Mouse (Mus musculus) left cerebral cortex, postnatal 4 days (tissue): ENCODE results near the gene Col20a1. TPM values are rescaled to one million over a fixed set of nuclear protein-coding genes. Genes with fewer than 3 reads are reported as not detected.

Experiments
- DNase-seq: peaks from one replicate; pipeline ENCODE4 v3.0.0-alpha.2; 2022
- intact Hi-C: fragments of 180-260 bp; cut with DNase I; formaldehyde crosslinking; loops from one replicate; pipeline ENCODE4 v1.15.1; 2025
- total RNA-seq, 2 experiments: library from RNA; stranded (reverse); gene quantifications; 2 replicates each; pipeline ENCODE4 v1.2.3; 2021

Gene Col20a1
- total RNA-seq, 2 experiments from 2014 or later, result 0.50 to 0.87 TPM

DNA sequence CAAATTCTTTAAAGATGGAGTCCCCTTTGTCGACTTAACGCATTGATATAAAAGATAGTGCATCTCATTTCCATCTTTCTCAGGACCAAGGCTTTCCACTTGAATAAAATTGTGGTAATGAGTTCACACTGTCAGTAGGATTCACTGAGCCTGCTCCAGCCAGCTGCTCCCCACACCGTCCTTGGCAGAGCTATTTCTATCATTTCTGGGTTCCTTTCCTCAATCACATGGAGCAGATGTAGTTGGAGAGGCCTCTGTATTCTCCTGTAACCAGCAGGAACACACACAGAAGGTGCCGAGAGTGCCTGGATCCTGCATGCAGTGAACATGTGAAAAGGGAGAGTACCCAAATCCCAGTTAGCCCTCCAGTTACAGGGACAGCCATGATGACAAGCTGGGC is 4.0 kb downstream of the Col20a1 start:
- DNase-seq, result no peak
- intact Hi-C loops, result no loop called here

DNA sequence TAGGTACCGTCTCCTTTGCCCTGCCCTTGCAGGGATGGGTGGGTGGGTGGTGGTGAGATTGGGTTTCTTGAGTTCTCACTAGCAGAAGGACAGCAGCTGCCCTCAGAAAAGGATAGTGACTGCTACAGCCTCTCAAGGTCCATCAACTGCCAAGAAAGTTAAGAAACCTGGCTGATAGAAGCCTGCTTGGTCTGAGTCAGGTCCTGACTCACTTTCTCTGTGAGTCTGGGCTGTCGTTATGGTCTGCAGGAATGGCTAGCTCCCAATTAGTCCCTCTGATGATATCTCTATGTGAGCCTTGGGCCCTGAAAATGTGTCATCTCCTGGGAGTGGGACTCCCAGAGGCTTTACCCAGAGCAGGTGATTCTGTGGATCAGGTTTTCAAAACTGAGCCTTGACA is 8.0 kb downstream of the Col20a1 start:
- intact Hi-C loops, result no loop called here
- DNase-seq, result no peak

DNA sequence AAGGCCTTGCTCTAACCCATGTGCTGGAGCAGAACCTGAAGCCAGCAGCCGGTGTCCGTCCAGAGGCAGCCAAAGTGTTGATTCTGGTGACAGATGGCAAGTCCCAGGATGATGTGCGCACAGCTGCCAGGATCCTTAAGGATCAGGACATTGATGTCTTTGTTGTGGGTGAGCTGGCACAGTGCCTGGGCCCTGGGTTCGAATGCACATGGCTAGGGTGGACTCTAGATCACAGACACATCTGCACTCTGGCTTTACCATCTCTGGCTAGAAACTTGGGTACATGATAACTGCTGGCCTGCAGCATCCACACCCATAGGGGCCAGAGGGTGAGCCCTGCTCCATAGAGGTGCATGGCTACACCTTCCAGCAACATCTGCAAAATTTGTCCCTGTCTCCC is 9.1 kb downstream of the Col20a1 start:
- intact Hi-C loops, result loop anchor here (5.0 kb wide), 1 partner anchor 67 kb away; no protein-coding TSS in a partner anchor
- peak; percentile 25 for DNase-seq

DNA sequence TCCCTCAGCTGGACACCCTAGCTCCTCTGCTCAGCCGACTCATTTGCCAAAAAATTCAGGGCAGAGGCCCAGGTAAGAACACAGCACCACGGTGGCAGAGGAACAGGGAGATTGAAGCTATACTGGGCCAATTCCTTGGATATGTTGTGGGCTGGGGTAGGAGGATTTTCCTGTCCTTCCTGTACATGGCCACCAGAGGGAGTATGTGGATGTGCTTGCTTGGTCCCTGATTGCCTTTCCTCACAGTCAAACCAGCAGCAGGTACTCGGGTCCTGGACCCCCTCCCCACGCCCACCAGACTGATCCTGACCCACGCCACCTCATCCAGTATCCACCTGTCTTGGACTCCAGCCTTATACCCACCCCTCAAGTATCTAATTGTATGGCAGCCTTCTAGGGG is 10.1 kb downstream of the Col20a1 start:
- intact Hi-C loops, result loop anchor here (5.0 kb wide), 1 partner anchor 66 kb away; no protein-coding TSS in a partner anchor

DNA sequence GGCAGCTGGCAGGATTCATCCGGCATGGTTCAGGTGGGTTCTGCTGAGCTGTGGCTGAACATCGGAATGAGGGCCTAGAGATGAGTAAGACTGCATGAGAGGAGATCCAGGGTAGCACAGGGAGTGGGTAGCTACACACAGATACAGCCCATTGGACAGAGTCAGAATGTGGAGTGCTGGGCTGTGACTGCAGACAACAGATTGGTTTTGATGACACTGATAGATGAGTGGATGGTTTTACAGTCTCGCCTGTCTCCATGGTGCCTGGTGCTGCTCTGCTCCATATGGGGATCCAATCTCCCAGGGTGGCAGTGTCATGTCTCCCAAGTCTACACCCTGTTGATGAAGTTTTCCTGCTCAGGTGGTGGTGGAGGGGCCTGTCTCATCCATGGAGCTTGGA is 10.6 kb downstream of the Col20a1 start:
- intact Hi-C loops, result loop anchor here (5.0 kb wide), 1 partner anchor 65 kb away; no protein-coding TSS in a partner anchor
- DNase-seq, result no peak

More for the DNA sequence above, 10.1 kb downstream of the Col20a1 start:
- DNase-seq, result peak; percentile 35

DNA sequence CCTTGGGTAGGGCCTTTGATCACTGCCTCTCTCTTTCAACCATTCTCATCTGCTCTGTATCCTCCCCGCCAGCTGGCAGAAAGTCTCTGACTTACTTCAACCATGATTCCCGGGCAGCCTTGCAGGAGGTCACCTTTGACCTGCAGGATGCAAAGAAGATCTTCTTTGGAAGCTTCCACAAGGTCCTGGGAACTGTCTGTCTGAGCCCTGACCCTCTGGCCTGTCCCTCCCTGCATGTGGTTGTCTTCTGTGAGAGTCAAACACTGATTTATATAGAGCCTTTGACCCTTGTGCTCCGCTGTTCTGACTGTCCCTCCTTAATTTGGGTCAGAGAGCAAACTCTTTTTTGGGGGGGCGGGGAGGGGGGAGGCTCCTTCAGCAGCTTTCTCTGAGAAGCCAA is 20.7 kb downstream of the Col20a1 start:
- intact Hi-C loops, result no loop called here
- DNase-seq, result no peak

DNA sequence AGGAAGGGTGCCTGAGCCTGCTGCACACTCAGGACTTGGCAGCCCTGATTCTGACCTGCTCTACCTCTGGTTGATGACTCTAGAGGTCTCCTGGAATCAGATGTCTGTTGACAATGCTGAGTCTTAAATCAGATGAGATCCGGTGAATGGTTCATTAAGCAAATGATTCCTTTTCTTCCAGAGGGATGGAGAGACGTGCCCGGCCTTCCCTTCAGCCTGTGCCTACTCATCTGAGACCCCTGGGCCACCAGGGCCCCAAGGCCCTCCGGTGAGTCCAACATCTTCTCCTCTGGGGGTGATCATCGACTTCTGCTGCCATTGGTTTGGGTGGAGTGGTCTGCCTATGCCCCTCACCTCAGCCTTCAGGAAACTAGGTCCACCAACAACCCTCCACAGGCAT is 22.0 kb downstream of the Col20a1 start:
- DNase-seq, result no peak
- intact Hi-C loops, result no loop called here

DNA sequence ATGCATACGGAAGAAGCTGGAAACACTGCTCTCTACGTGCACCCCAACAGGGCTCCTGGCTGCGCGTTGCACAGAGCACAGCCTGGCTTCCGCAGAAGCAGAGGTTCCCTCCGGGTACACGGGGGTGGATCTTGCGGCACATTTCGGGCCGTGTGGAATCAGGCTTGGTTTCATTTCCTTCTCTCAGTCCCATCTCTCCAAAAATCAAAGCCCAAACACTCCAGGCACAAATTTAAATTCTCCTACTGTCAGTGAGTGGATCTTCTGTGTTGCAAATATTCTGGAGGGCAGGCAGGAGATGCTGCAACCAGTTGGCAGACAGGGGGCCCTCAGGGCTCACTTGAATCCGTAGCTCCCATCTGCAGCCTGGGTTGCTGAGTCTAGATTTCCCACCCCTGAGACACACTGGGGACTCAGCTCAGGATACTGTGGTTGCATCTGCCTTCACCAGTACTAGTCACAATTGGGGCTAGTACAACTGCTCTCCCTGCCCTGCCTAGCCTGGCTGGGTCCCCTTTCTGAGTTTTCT is 45.1 kb downstream of the Col20a1 start:
- no peak for DNase-seq
- intact Hi-C loops, result no loop called here

DNA sequence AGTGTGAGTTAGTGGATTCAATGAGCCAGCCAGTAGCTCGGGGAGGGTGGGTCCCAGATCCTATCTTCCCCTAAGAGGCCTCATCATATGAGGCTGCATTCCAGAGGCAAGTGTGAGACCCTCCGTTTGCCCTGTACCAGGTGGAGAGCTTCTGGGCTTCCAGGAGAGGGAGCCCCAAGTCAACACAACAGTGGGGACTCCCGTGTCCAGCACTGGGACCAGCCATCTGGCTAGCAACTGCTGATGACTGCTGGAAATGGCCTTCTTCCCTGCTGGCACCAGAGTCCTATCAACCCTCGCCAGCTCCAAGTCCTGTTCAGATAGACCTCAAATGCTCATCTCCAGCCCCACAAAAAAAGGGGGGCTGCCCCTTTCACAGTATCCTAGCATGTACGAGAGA is 46.1 kb downstream of the Col20a1 start:
- peak; percentile 82 for DNase-seq
- intact Hi-C loops, result no loop called here

DNA sequence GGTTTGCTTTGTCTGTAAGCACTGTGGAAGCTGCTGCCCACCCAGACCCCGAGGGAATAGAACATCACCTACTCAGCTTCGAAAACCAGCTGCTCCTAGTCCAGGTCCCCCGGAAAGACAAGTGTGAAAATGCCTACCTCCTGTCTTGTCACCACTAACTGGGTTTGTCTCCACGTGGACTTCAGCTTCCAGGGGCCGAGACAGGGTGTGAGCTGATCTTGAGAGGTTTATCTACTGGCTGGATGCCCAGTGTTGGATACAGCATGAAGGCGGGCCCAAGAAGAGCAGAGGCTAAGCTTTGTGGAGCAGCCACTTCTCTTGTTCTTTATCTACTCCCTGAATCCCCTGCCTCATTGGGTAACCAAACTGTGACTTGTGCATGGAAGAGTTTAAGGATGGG is 47.0 kb downstream of the Col20a1 start:
- no peak for DNase-seq
- intact Hi-C loops, result no loop called here

DNA sequence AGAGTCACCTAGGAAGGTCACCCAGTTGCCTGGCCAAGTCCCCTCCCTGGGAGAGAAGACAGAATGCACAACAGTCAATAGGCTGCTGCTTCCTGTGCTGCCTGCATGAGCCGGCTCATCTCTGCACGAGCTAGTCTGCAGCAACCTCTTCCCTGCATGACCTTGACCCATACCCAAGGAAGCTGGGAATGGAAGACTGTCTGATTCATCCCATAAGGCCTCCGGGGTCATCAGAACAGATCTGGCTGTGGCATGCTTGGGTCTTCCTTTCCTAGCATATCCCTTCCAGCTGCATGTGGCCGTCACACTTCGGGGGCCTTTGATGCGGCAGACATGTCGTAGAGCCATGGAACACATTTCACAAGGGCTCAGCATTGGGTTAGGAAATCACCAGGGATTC is 48.9 kb downstream of the Col20a1 start:
- intact Hi-C loops, result no loop called here
- DNase-seq, result no peak

DNA sequence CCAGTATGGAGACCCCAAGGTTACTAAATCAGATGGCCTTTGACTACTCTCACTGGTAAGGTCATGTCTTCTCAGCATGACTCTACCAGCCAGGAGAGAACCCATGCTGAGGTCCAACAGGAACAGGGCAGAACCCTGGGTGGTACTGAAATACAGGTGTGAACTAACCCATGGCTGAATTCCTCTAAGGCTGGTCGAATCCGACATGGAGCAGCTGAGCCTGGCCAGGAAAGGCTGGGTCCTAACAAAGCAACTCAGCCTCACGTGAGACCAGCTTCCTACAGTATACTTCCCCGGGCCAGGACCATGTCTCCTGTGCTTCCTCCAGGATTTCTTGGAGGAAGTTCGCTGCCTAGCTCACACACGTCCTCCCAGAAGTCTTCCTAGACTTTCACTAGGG is 50.2 kb downstream of the Col20a1 start:
- intact Hi-C loops, result no loop called here
- DNase-seq, result no peak

DNA sequence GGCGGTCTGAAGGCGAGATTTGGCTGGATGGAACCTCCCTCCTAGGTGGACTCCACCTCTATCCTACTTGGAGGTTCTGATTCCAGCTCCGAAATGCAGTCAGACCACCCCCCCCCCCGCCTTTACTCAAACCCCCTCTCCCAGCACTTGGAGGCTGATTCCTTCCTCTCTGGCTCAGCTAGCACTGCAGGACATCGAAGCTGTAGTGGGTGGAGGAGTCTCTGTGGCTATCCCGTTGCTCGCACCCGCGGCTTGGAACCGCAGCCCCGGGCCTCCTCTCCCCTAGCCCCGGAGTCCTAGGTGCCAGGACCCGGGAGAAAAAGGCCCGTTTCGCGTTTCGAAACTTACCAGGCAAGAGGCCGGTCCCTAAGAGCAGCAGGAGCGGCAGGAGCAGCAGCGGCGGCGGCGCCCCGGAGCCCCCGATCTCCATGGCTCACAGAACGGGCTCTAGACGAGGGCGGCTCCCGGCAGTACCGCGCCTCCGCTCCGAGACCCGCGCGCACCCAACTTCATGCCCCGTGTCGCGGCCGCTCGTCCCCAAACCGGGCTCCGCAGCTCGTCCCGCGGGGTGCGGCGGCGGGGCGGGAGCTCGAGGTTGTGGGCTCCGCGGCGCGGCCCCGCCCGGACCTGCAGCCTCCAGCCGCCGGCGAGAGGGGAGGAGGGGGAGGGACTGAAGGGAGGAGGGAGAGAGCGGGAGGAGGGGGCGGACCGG is 52.5 kb downstream of the Col20a1 start:
- intact Hi-C loops, result no loop called here
- DNase-seq, result peak; percentile 37

DNA sequence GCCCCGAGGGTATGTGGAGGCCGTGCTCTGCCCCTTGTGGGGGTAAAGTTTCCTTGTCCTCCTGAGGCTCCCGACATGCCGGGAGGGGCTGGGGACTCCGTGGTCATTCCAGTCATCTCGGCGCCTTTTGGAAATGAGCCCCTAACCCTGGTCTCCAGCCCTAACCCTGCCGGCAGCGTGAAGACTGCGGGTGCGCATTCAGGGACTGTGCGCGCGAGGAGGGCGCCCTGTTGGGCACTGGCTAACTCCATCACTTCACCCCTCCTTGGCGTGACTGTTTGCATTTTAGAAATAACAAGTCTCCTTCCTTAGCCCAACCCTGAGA is 53.0 kb downstream of the Col20a1 start:
- no peak for DNase-seq
- intact Hi-C loops, result no loop called here

DNA sequence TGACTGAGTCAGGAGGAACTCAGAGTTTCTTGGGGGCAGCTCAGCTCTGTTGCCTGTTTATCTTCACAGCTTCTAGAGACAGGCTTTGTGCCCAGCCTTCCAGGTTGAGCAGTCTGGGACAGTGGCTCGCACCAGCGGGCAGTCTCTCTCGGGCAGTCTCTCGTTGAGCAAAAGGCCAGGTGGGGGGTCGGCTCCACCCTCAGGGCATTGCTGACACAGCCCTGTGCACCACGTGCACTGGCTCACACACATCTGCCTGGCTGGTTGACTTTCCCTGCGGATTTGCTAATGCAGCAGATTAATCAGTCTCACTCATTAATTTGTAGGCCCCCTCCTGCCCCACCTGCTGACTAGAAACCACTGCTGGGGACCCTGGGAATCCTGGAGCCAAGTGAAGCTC is 55.6 kb downstream of the Col20a1 start:
- no peak for DNase-seq
- intact Hi-C loops, result no loop called here

DNA sequence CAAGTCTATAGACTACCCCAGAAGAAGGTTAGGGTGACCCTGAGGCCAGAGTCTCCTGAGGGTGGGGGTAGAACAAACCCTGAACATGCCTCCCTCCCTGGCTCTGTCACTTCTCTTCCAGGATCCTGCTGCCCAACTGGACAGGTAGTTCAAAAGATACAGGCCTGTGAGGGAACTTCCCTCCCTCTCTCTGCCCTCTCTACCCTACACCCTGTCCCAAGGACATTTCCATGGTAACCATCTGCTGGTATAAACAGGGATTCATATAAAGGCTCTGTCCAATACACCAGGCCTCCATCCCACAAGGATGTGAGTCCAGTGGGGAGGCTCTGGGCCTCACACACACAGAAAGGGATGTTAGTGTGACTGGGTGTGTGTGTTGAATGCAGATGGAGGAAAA is 56.0 kb downstream of the Col20a1 start:
- intact Hi-C loops, result no loop called here
- no peak for DNase-seq

DNA sequence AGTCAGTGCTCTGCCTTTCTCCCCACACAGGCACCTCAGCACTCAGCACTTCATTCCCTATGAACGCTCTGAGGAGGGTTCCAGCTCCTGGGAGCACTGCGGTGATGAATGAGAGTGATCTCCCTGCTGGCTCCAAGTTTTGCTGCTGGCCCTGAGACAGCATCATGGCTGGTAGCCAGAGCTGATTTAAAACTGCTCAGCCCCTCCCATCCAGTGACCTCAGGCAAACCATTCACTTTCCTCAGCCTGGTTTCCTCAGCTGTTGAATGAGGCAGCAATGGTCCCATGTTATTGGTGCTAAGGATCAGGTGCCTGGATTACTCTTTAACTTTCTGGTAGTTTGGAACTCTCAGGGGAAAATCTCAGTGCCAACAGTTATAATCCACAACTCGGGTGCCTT is 57.1 kb downstream of the Col20a1 start, which contains the start of gene Chrna4:
Gene Chrna4, minus strand, starts transcription at position 110 of the 400 bp plus-strand sequence.
- peak; percentile 52 for DNase-seq
- intact Hi-C loops, result no loop called here

DNA sequence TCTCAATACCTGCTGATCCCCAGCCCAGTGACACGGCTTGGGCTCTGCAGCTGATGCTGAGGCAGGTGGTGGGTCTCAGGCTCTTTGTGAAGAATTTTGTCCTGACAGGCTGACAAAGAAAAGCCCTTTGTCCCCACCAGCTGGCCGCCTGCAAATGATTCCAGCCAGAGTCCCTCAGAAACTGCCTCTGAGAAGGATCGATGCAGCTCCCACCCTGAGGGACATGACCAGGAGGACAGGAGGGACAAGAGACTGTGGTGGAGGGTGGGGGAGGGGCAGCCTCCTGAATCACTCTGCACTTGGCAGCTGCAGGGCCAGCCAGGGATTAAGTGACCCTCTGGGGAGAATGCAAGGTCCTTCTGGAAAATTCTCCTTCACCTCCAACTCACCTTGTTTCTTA is 57.7 kb downstream of the Col20a1 start:
- intact Hi-C loops, result no loop called here
- peak; percentile 25 for DNase-seq

DNA sequence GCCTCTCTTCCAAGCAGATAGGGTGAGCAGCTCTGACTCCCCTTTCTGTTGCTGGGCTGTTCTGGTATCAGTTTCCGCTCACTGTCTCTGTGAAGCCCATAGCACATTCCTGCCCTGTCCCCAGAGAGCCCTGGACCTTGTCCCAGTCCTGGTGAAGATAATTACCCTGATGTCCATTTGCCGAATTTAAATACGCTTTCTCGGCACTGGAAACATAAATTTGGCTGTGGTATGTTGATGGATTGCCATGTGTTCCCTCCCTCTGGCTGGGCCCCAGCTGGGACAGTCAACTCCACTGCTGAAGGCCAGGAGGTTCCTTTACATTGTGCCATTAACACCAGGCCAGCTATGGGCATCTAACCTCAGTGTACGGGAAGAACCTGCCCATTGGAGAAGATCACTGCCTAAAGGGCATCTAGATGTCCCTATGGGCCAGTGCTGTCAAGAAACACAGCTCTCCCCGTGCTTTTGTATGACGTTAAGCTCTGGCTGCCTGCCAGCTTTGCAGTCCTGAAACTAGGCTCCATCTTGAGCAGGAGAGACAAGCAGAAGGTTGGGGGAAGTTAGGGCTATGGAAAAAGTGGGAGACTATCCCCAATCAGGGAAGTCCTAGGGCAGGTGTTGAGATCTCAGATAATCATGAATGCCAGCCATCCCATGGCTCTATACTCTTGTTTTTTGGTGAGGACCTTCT is 62.1 kb downstream of the Col20a1 start:
- DNase-seq, result peak; percentile 42
- intact Hi-C loops, result no loop called here

DNA sequence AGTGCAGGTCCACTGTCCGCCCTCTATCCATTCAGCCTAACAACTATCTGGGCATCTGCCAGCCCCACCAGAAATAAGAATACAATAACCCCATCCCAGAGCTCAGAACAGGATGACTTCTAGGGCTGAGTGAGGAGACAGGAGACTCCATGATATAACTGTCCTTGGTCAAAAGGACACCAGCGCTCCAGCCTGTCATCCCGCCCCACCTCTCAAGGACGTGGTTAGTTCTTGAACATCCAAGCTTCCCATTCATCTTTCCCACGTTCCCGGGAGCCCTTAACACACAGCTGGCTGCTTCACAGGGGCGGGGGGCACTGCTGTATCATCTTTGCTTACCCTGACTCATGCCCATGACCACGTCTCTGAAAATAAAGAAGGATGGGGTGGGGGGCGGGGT is 62.7 kb downstream of the Col20a1 start:
- intact Hi-C loops, result no loop called here
- DNase-seq, result no peak

DNA sequence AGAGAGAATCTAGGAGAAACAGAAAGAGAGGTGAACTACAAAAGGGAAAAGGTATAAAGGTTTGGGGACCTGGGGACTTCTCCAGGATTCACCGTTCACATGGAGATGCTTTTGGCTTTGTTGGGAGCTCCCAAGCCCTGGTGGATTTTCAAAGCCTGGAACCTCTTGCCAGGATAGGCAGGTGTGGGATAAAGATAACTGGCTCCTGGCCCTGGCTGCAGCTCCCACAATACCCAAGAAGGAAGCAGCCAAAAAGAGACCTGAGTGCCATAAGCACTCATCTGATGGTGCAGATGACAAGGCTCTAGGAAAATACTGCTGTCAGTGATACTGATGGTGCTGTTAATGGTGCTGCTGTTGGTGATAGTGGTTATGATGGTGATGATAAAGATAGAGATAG is 65.8 kb downstream of the Col20a1 start:
- DNase-seq, result no peak
- intact Hi-C loops, result no loop called here

DNA sequence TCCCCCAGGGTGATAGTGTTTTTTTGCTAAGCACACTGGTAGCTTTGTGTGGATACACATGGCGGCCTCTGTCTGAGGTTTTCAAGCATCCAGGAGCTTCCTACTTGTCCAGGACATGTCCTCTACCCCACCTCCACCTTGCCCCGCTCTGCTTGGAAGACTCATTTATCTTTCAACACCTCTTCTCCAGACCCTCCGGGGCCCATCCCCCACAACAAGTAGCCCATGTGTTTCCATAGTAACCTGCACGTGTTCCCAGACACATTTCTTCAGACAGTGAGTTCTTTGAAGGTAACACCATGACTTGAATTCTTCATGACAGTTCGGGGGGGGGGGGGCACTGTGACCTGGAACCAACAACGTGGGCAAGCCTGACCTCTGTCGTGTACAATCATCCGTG is 71.0 kb downstream of the Col20a1 start:
- intact Hi-C loops, result no loop called here
- DNase-seq, result no peak
